Mouse (Mus musculus) liver, embryonic 12.5 days (tissue): ENCODE results near the gene M1ap. TPM values are rescaled to one million over a fixed set of nuclear protein-coding genes. Genes with fewer than 3 reads are reported as not detected.

Experiments
- ATAC-seq: fragments of 200-750 bp; cut with Nextera tagmentation; 2 replicates; pipeline ENCODE4 v1.8.0; 2017; ENCODE audit warnings: moderate number of reproducible peaks, mild to moderate bottlenecking, moderate library complexity
- H3K27ac ChIP-seq: fragments of 300-500 bp; sonication (generic); 2 replicates; pipeline ENCODE4 v1.5.1; 2016; ENCODE audit warnings: mild to moderate bottlenecking
- H3K27me3 ChIP-seq: fragments of 300-500 bp; sonication (generic); replicated peaks from 2 replicates; pipeline ENCODE4 v1.6.1; 2016; ENCODE audit warnings: mild to moderate bottlenecking, moderate library complexity
- H3K36me3 ChIP-seq: fragments of 300-500 bp; sonication (generic); 2 replicates; pipeline ENCODE4 v1.6.1; 2016; ENCODE audit warnings: mild to moderate bottlenecking, moderate library complexity
- H3K4me1 ChIP-seq: fragments of 300-500 bp; sonication (generic); 2 replicates; pipeline ENCODE4 v1.6.1; 2016
- H3K4me2 ChIP-seq: fragments of 300-500 bp; sonication (generic); 2 replicates; pipeline ENCODE4 v1.6.1; 2016; ENCODE audit warnings: mild to moderate bottlenecking, moderate library complexity
- H3K4me3 ChIP-seq: fragments of 300-500 bp; sonication (generic); 2 replicates; pipeline ENCODE4 v1.5.1; 2016; ENCODE audit warnings: mild to moderate bottlenecking, moderate library complexity
- H3K9ac ChIP-seq: fragments of 300-500 bp; sonication (generic); 2 replicates; pipeline ENCODE4 v1.6.1; 2016; ENCODE audit warnings: mild to moderate bottlenecking, moderate library complexity
- H3K9me3 ChIP-seq: fragments of 300-500 bp; sonication (generic); replicated peaks from 2 replicates; pipeline ENCODE4 v1.6.1; 2016; ENCODE audit warnings: mild to moderate bottlenecking, moderate library complexity
- WGBS: fragments of 180-500 bp; shearing (Covaris S2); methylation state at CpG from one replicate; pipeline ENCODE4 v1.1.7; 2016; ENCODE audit not compliant: insufficient replicate concordance; 5-methylcytosine and 5-hydroxymethylcytosine counted together
- polyA plus RNA-seq: library from polyadenylated mRNA; unstranded; fragments of >200 nt; fragmentation: Nextera tagmentation; extraction: Ambion mirVana; gene quantifications from 2 replicates; pipeline ENCODE4 v1.2.1, GENCODE M21; 2016

Gene M1ap
- polyA plus RNA-seq, 1 experiment from 2014 or later = 8.8 TPM

DNA sequence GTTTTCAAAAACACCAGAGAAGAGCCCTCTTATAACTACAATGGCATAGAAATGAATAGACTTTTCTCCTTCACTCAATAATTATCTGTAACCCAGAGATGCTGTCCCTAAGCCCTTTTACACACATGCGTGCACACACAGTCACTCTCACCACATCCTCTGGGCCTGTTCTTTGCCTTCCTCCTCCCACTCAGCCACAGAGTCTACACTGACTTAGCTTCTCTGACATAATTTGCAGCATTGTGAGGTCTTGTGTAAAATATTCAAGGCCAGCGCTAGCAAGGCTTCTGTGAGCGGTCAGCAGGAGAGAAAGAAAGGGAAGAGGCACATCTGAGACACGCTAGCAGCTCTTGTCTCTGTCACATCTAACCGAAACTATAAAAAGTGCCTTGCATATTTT, 66.7 kb downstream of the M1ap start:
- no peak for ATAC-seq
- Histone ChIP-seq H3K9ac (peak overlapping the region; percentile 73), H3K27ac (peak overlapping the region; percentile 99), H3K4me2 (peak overlapping the region; percentile 64), H3K9me3 (no peaks in the 10 kb centered on the region), H3K27me3 (no peaks in the 10 kb centered on the region), H3K4me3 (no peak overlapping the region), H3K4me1 (peaks cover 87% of the 10 kb centered on the region), H3K36me3 (0 out of 2 replicates have a peak, but pooled peaks cover 2% of the 10 kb centered on the region)
- WGBS = 55% methylated on average over 5 of the region's 5 CpGs

DNA sequence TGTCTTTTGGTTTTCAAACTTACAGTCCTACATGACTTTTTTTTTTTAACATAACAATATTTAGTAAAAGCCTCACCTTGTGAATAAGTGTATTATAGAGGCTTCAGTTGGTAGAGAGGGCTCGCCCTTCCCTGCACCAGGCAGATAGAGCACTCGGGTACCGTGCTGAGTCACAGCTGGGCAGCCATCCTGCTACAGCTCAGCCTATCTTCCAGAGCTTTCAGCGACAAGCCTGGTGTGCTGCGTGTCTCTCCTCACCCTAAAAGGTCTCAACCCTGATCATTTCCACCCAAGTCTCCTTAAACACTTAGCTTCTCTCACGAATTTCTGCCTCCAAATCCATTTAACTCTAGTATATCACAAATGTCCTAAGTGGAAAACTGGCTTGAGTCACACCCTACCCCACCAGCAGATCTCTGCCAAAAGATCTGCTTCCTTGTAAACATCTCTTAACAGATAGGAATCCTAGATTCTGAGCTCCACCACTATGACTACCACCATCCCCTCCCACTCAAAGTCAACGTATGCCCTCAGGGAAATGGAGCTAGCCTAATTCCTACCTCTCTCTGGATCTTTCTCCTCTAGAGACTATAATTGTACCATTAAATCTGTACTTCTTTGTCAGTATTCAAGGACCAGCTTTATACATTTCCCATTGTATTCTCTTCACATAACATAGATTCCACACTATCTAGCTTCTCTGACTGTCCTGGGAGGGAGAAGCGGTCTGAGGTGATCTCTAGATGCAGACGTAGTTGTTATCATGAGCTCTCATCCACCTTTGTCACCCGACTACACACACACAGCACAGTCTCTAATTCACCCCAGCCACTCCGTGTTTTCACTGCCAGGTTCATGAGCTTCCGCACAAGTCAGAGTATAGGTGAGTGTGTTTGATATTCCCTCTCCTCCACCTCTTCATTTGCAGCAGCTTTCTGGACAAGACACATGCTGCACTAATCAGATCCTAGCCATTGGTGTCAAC, 68.1 kb downstream of the M1ap start:
- Histone ChIP-seq H3K36me3 (0 out of 2 replicates have a peak, but pooled peaks cover 2% of the 10 kb centered on the region), H3K4me2 (peak overlapping the region; percentile 64), H3K4me3 (peak overlapping the region; percentile 31), H3K27ac (peak overlapping the region; percentile 99), H3K27me3 (no peaks in the 10 kb centered on the region), H3K4me1 (peaks cover 98% of the 10 kb centered on the region), H3K9ac (peak overlapping the region; percentile 73), H3K9me3 (no peaks in the 10 kb centered on the region)
- peak; percentile 96 for ATAC-seq
- WGBS = 19% methylated on average over 12 of the region's 12 CpGs

DNA sequence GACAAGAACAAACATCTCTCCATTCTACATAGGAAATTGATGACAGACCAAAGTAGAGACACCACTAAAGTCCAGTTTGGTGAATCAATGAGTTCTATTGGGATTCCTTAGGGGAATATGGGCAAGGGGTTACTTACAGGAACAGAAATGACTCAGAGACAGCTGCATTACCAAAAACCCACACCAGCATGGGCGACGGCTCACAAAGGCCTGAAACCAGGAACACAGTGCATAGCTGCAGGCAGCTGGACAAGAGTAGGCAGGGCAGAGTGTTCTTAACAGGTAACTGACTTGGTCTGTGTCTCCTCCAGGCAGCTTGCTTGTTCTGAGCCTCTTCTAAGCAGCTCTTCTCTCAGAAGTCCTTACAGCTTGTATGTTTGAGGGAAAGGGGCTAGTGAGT, 69.0 kb downstream of the M1ap start:
- Histone ChIP-seq H3K4me1 (peaks cover 98% of the 10 kb centered on the region), H3K27ac (peak overlapping the region; percentile 99), H3K9me3 (no peaks in the 10 kb centered on the region), H3K4me3 (peak overlapping the region; percentile 3; the same call in 1 of the 2 replicates), H3K9ac (peak overlapping the region; percentile 73), H3K36me3 (0 out of 2 replicates have a peak, but pooled peaks cover 2% of the 10 kb centered on the region), H3K4me2 (peak overlapping the region; percentile 64), H3K27me3 (no peaks in the 10 kb centered on the region)
- WGBS = 73% methylated on average over 2 of the region's 2 CpGs
- no peak for ATAC-seq

DNA sequence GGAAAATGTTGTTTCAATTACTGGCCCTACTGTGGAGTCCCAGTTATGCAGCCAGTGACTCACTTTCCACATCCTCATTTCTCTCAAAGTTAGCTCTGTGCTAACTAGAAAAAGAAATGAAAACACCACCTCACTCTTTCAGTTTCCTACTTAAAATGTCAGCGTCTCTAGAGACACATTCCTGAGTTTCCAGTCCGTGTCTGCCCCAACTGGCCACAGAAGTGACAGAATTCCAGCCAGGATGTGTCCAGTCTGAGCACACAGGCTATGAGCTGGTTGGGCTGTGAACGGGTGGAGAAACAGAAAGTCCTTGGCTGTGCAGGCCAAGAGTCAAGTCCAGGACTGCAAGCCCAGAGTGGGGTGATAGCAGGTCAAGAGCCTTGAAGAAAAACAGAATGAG, 70.5 kb downstream of the M1ap start:
- Histone ChIP-seq H3K4me3 (no peak overlapping the region), H3K9ac (0 out of 2 replicates have a peak overlapping the region, but pooled peaks have one; percentile 14), H3K27me3 (no peaks in the 10 kb centered on the region), H3K9me3 (no peaks in the 10 kb centered on the region), H3K4me1 (peaks cover 98% of the 10 kb centered on the region), H3K4me2 (no peak overlapping the region), H3K27ac (peak overlapping the region; percentile 82), H3K36me3 (0 out of 2 replicates have a peak, but pooled peaks cover 2% of the 10 kb centered on the region)
- 66% methylated on average over 3 of the region's 3 CpGs for WGBS
- no peak for ATAC-seq

DNA sequence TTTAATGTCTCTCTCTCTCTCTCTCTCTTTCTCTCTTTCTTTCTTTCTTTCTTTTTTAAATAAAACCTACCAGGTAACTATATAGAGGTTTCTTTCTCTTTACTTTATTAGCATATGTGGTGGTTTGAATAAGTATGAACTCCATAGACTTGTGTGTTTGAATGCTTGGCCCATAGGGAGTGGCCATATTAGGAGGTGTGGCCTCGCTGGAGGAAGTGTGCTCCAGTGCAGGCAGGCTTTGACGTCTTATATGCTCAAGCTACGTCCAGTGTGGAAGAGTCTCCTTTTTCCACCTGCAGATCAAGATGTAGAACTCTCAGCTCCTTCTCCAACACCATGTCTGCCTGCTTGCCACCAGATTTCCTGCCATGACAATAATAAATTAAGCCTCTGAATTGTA, 72.3 kb downstream of the M1ap start:
- H3K27me3 ChIP-seq = no peaks in the 10 kb centered on the region
- peaks cover 98% of the 10 kb centered on the region for H3K4me1 ChIP-seq
- H3K27ac ChIP-seq = peak overlapping the region; percentile 82
- H3K9me3 ChIP-seq = no peaks in the 10 kb centered on the region
- 71% methylated on average over 3 of the region's 3 CpGs for WGBS
- no peak for ATAC-seq
- no peak overlapping the region for H3K9ac ChIP-seq
- H3K4me2 ChIP-seq = no peak overlapping the region
- no peak overlapping the region for H3K4me3 ChIP-seq
- H3K36me3 ChIP-seq = 0 out of 2 replicates have a peak, but pooled peaks cover 2% of the 10 kb centered on the region

DNA sequence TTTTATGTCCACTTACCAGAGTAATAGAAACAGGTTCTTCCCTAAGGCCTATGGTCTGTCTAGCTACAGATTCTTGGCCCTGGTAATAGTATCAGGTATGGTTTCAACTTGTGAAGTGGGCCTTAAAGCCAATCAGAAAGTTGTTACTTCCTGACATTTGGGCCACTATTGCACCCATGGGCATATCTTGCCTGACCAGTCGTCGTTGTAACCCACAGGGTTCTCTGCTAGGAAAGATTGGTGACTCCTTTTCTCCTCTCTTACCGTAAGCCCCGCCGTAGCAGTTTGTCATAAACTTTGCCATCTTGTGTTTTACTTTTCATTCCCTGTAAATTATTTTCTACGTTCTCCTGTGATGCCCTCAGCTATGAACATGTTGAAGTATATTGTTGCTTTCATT, 73.4 kb downstream of the M1ap start:
- Histone ChIP-seq H3K27me3 (no peaks in the 10 kb centered on the region), H3K27ac (peak overlapping the region; percentile 82), H3K9ac (peak overlapping the region; percentile 37; the same call in 1 of the 2 replicates), H3K4me2 (peak overlapping the region; percentile 27), H3K4me1 (peaks cover 99% of the 10 kb centered on the region), H3K36me3 (0 out of 2 replicates have a peak, but pooled peaks cover 2% of the 10 kb centered on the region), H3K4me3 (no peak overlapping the region), H3K9me3 (no peaks in the 10 kb centered on the region)
- WGBS = 23% methylated on average over 6 of the region's 6 CpGs
- peak; percentile 75 for ATAC-seq

DNA sequence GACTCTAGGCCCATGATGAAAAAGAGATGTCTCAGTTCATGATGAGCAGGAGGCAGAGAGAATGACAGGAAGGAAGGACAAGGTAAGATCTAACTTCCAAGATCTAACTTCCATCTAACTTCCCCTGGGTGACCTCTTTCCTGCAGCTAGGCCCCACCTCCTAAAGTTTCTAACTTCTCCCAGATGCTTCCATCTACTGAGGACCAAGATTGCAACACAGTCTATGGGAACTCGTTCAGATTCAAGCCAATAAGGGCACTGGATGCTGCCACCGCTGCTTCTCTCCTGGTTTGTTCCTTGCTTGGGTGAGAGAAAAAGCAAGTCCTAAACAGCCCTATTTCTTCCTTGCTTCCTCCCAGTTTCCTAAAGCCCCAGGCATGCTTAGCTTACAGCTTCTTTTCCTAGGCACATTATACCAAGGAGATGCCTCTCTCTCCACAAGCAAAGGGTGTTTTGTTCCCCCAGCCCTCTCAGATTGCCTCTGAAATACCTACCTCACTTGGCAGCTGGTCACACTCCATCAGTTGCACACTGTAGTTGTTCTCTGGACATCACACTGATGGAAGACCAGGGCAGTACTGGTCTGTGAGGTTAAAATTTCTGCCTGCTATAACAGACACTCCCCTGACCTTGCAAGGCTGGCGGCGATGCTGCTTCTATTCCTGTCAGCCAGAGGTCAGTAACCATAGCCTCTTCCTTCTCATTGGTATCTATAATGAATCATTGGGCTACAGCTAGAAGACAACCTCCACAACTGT, 74.3 kb downstream of the M1ap start:
- WGBS = 72% methylated on average over 4 of the region's 4 CpGs
- Histone ChIP-seq H3K36me3 (0 out of 2 replicates have a peak, but pooled peaks cover 2% of the 10 kb centered on the region), H3K4me2 (no peak overlapping the region; the same call in 1 of the 2 replicates), H3K4me1 (peaks cover 90% of the 10 kb centered on the region), H3K9me3 (no peaks in the 10 kb centered on the region), H3K27me3 (no peaks in the 10 kb centered on the region), H3K27ac (peak overlapping the region; percentile 82), H3K9ac (0 out of 2 replicates have a peak overlapping the region, but pooled peaks have one; percentile 27), H3K4me3 (no peak overlapping the region)
- ATAC-seq = no peak

DNA sequence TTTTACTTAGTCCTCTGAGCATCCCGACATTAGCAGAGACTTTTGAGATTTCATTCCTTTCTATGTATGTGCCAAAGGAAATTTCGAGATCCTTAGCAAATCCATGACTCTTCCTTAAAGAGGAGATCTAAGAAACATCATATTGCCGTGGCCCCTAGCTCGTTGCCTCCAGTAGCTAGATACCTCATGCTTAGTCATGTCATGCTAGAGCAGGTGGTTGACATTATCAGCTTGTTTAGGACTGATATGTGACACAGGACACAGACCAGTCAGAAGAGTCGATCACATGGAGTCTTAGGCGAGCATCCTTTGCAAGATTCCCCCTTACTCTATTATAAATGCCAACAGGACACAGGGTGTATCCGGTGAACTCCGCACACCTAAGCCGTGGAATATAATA, 76.3 kb downstream of the M1ap start:
- Histone ChIP-seq H3K9ac (peak overlapping the region; percentile 38; the same call in 1 of the 2 replicates), H3K27ac (peak overlapping the region; percentile 82), H3K36me3 (0 out of 2 replicates have a peak, but pooled peaks cover 2% of the 10 kb centered on the region), H3K27me3 (no peaks in the 10 kb centered on the region), H3K4me2 (peak overlapping the region; percentile 33), H3K4me3 (no peak overlapping the region), H3K4me1 (peaks cover 82% of the 10 kb centered on the region), H3K9me3 (no peaks in the 10 kb centered on the region)
- 58% methylated on average over 9 of the region's 9 CpGs for WGBS
- ATAC-seq = peak; percentile 83

DNA sequence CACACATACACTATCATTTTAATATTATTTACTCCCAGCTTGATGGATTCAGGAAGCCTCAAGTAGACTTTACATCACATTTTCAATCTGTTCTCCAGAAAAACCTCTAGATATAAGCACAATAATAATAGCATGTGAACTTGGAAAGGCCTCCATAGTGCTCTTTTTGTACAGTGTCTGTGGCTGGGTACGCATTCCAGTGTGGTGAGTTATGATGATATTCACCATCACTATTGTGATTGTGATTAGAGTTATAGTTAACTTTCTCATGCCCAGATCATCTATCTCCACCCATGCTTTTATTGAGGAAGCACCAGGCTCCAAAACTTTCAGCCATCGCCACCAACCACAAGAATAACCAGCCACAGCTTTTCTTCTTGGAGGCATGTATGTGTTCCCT, 77.1 kb downstream of the M1ap start:
- H3K27ac ChIP-seq = peak overlapping the region; percentile 82
- no peak overlapping the region for H3K4me3 ChIP-seq
- H3K4me1 ChIP-seq = peaks cover 82% of the 10 kb centered on the region
- 92% methylated on average over 2 of the region's 2 CpGs for WGBS
- no peaks in the 10 kb centered on the region for H3K27me3 ChIP-seq
- H3K9me3 ChIP-seq = no peaks in the 10 kb centered on the region
- no peak overlapping the region for H3K4me2 ChIP-seq
- peak overlapping the region; percentile 33; the same call in 1 of the 2 replicates for H3K9ac ChIP-seq
- no peak for ATAC-seq
- no peaks in the 10 kb centered on the region for H3K36me3 ChIP-seq

DNA sequence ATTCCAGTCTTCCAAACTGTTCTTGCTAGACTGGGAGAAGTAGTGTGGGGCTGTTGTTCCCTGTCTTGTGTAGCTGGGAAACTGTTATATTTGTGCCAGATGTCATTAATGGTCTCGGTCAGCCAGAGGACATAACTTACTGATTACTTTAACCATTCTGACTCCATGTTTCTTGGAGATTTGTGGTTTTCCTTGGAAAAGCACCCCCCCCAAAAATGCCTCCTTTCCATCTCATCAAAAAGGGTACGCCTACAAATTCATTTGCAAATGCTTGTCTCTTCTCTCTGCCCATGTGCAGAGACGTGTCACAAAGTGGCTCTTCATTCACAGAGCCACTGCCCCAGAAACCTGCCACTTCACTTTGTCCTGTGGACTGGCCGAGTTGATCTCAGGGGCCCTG, 77.7 kb downstream of the M1ap start:
- WGBS = 44% methylated on average over 4 of the region's 4 CpGs
- Histone ChIP-seq H3K27ac (peak overlapping the region; percentile 82), H3K9ac (no peak overlapping the region; the same call in 1 of the 2 replicates), H3K4me2 (no peak overlapping the region), H3K9me3 (no peaks in the 10 kb centered on the region), H3K27me3 (no peaks in the 10 kb centered on the region), H3K4me1 (peaks cover 80% of the 10 kb centered on the region), H3K36me3 (peaks cover 1% of the 10 kb centered on the region; the same call in 1 of the 2 replicates), H3K4me3 (no peak overlapping the region)
- ATAC-seq = no peak

DNA sequence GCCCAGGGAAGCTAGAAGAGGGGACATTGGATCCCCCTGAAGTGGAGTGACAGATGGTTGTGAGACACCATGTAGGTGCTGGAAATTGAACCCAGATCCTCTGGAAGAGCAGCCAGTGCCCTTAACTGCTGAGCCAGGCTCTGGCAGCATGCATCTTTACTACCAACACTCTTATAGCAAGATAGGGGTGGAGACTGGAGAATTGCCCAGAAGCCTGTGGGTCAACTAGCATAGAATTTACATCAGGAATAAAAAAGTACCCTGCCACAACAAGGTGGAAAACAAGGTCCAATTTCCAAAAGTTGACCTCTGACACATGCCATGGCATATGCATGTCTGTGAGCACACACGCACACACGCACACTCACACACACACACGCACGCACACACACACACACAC, 78.5 kb downstream of the M1ap start:
- H3K4me1 ChIP-seq = peaks cover 77% of the 10 kb centered on the region
- H3K4me3 ChIP-seq = no peak overlapping the region
- no peaks in the 10 kb centered on the region for H3K9me3 ChIP-seq
- H3K4me2 ChIP-seq = no peak overlapping the region
- 0 out of 2 replicates have a peak, but pooled peaks cover under 1% of the 10 kb centered on the region for H3K27me3 ChIP-seq
- WGBS = 96% methylated on average over 4 of the region's 4 CpGs
- peaks cover 8% of the 10 kb centered on the region for H3K36me3 ChIP-seq
- H3K9ac ChIP-seq = no peak overlapping the region
- H3K27ac ChIP-seq = peak overlapping the region; percentile 82
- ATAC-seq = no peak
